Mouse (Mus musculus) liver, adult 2 months (tissue): ENCODE measurements at regions not wholly inside any gene's neighbourhood (a gene's known extent, or its start where the extent isn't known, plus 50 kb on each side); places are given as distances from the start of the nearest gene placed in this dataset.

ENCODE experiments used
- CTCF ChIP-seq: fragments of 200-500 bp; IDR thresholded peaks from 2 replicates; pipeline ENCODE4 v1.5.1; 2011; ENCODE audit warnings: low read depth, low read length, control low read depth
- POLR2A ChIP-seq: fragments of 200-500 bp; IDR thresholded peaks from 2 replicates; pipeline ENCODE4 v1.6.1; 2011; ENCODE audit warnings: low read length, control low read depth; ENCODE audit not compliant: insufficient read depth; ENCODE audit errors: extremely low read depth

- no peak for TF ChIP-seq POLR2A
- no peak for TF ChIP-seq CTCF
Observed at GRCm38 (mm10) chr7:70576112-70576910, 209.8 kb upstream of the Nr2f2 start.
